Mouse (Mus musculus): Measurements from ENCODE around the gene Kidins220. TPM values are rescaled to one million over a fixed set of nuclear protein-coding genes. Genes with fewer than 3 reads are reported as not detected.

The Kidins220 gene
- polyA plus RNA-seq, 1 experiment from 2014 or later, result 41.5 TPM

- Histone ChIP-seq H3K9me3 (ENCODE audit: control insufficient read depth, low read depth, low read length) (no peaks in the 10 kb centered on the region), H3K27ac (ENCODE audit: low read length) (no peak overlapping the region), H3K36me3 (ENCODE audit: control insufficient read depth, insufficient read depth, low read length) (no peaks in the 10 kb centered on the region), H3K9ac (replicated peaks; ENCODE audit: low read depth, low read length) (no peak overlapping the region), H3K4me2 (replicated peaks; ENCODE audit: low read depth, low read length) (no peak overlapping the region), H3K27me3 (ENCODE audit: control insufficient read depth, insufficient read depth, low read length) (no peaks in the 10 kb centered on the region), H3K4me1 (ENCODE audit: control insufficient read depth, insufficient read depth, low read length) (no peaks in the 10 kb centered on the region), H3K4me3 (ENCODE audit: low read depth, low read length) (no peak overlapping the region)
- 83% methylated on average over 3 of the region's 3 CpGs for WGBS
- ATAC-seq (ENCODE audit: insufficient number of reproducible peaks, insufficient read depth, low FRiP score, low read depth), result no peak
Observed at GRCm38 (mm10) chr12:24933996-24934395, 40.7 kb upstream of the Kidins220 start.

DNA sequence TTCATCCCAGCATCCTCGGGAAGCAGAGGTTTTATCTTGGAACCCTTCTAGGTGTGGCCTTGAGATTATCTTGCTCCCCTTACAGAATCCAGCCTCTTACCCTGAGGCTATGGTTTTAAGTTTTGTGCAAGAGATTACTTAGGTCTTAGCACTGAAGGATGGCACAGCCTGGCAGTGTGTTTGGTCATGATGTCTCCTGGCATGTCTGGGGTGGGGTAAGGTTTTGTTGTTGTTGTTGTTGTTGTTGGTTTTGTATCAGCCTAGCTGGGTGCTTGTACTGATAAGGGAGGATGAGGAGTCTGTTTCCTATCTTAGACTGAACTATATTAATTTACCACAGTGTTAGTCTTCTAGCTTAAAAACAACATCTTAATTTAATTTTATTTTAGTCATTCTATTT lies 38.4 kb upstream of the Kidins220 start:
- Histone ChIP-seq H3K4me3 (ENCODE audit: low read depth, low read length) (no peak overlapping the region), H3K9me3 (ENCODE audit: control insufficient read depth, low read depth, low read length) (no peaks in the 10 kb centered on the region), H3K27me3 (ENCODE audit: control insufficient read depth, insufficient read depth, low read length) (no peaks in the 10 kb centered on the region), H3K36me3 (ENCODE audit: control insufficient read depth, insufficient read depth, low read length) (peaks cover 5% of the 10 kb centered on the region), H3K9ac (replicated peaks; ENCODE audit: low read depth, low read length) (no peak overlapping the region), H3K4me2 (replicated peaks; ENCODE audit: low read depth, low read length) (no peak overlapping the region), H3K4me1 (ENCODE audit: control insufficient read depth, insufficient read depth, low read length) (no peaks in the 10 kb centered on the region), H3K27ac (ENCODE audit: low read length) (no peak overlapping the region)
- 41% methylated on average over 1 of the region's 1 CpGs for WGBS
- no peak for ATAC-seq (ENCODE audit: insufficient number of reproducible peaks, insufficient read depth, low FRiP score, low read depth)

- no peak for ATAC-seq (ENCODE audit: insufficient number of reproducible peaks, insufficient read depth, low FRiP score, low read depth)
- Histone ChIP-seq H3K27me3 (ENCODE audit: control insufficient read depth, insufficient read depth, low read length) (no peaks in the 10 kb centered on the region), H3K36me3 (ENCODE audit: control insufficient read depth, insufficient read depth, low read length) (peaks cover 12% of the 10 kb centered on the region), H3K9me3 (ENCODE audit: control insufficient read depth, low read depth, low read length) (no peaks in the 10 kb centered on the region), H3K4me3 (ENCODE audit: low read depth, low read length) (no peak overlapping the region), H3K4me1 (ENCODE audit: control insufficient read depth, insufficient read depth, low read length) (no peaks in the 10 kb centered on the region), H3K9ac (replicated peaks; ENCODE audit: low read depth, low read length) (no peak overlapping the region), H3K27ac (ENCODE audit: low read length) (no peak overlapping the region), H3K4me2 (replicated peaks; ENCODE audit: low read depth, low read length) (no peak overlapping the region)
- 94% methylated on average over 8 of the region's 8 CpGs for WGBS
Observed at GRCm38 (mm10) chr12:24939372-24939771, 35.4 kb upstream of the Kidins220 start.

DNA sequence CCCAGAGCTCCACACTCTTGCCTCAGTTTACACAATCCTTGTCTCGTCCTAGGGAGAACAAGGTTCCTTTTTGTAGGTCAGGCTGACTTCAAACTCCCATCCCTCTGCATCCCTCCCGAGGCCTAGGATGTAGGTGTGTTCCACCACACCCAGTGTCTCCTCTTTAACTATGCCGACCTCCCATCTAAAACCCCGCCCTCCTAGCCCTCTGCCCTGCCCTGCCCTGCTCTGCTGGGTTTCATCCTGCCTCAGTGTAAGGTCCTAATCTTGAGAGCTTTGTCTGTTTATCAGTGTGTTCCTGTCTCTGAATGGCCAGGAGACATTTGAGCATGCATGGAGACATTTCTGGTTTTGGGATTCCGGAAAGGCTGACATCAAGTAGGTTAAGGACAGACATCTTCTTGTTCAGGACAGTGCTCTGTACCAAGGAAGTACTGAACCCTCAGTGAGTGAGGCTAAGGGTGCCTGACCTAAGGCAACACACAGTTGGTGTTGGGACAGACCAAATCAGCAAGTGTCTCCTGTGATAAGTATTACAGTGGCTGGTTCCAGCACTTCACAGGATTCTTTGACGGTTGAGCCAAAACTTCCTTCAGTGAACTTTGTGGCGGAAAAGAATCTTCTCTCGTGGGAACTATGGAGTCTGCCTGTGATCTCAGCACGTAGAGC lies 32.0 kb upstream of the Kidins220 start:
- Histone ChIP-seq H3K36me3 (ENCODE audit: control insufficient read depth, insufficient read depth, low read length) (peaks cover 17% of the 10 kb centered on the region), H3K4me2 (replicated peaks; ENCODE audit: low read depth, low read length) (no peak overlapping the region), H3K4me1 (ENCODE audit: control insufficient read depth, insufficient read depth, low read length) (no peaks in the 10 kb centered on the region), H3K4me3 (ENCODE audit: low read depth, low read length) (no peak overlapping the region), H3K9ac (replicated peaks; ENCODE audit: low read depth, low read length) (no peak overlapping the region), H3K27me3 (ENCODE audit: control insufficient read depth, insufficient read depth, low read length) (no peaks in the 10 kb centered on the region), H3K9me3 (ENCODE audit: control insufficient read depth, low read depth, low read length) (no peaks in the 10 kb centered on the region), H3K27ac (ENCODE audit: low read length) (no peak overlapping the region)
- ATAC-seq (ENCODE audit: insufficient number of reproducible peaks, insufficient read depth, low FRiP score, low read depth), result no peak; the same call in 1 of the 2 replicates
- WGBS, result 82% methylated on average over 9 of the region's 9 CpGs

DNA sequence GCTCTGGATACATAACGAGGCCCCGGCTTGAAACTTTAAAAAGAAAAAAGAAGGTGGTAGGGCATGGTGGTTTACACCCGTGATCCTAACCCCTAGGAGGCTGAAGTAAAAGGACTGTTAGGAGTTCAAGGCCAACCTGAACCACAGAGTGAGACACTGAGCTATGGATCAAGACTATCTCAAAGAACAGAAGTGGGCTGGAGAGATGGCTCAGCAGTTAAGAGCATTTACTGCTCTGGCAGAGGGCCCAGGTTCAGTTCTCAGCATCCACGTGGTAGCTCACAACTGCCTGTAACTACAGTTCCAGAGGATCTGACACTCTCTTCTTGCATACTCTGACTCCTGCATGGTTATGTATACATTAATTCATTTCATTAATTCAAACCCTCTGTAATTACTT lies 31.3 kb upstream of the Kidins220 start:
- no peak overlapping the region for H3K27ac ChIP-seq (ENCODE audit: low read length)
- H3K4me3 ChIP-seq (ENCODE audit: low read depth, low read length), result no peak overlapping the region
- no peaks in the 10 kb centered on the region for H3K4me1 ChIP-seq (ENCODE audit: control insufficient read depth, insufficient read depth, low read length)
- ATAC-seq (ENCODE audit: insufficient number of reproducible peaks, insufficient read depth, low FRiP score, low read depth), result no peak
- H3K36me3 ChIP-seq (ENCODE audit: control insufficient read depth, insufficient read depth, low read length), result peaks cover 17% of the 10 kb centered on the region
- H3K9me3 ChIP-seq (ENCODE audit: control insufficient read depth, low read depth, low read length), result no peaks in the 10 kb centered on the region
- no peaks in the 10 kb centered on the region for H3K27me3 ChIP-seq (ENCODE audit: control insufficient read depth, insufficient read depth, low read length)
- 86% methylated on average over 4 of the region's 4 CpGs for WGBS
- H3K4me2 ChIP-seq (replicated peaks; ENCODE audit: low read depth, low read length), result no peak overlapping the region
- H3K9ac ChIP-seq (replicated peaks; ENCODE audit: low read depth, low read length), result no peak overlapping the region

- Histone ChIP-seq H3K27ac (ENCODE audit: low read length) (no peak overlapping the region), H3K4me3 (ENCODE audit: low read depth, low read length) (no peak overlapping the region), H3K36me3 (ENCODE audit: control insufficient read depth, insufficient read depth, low read length) (peaks cover 17% of the 10 kb centered on the region), H3K4me1 (ENCODE audit: control insufficient read depth, insufficient read depth, low read length) (no peaks in the 10 kb centered on the region), H3K27me3 (ENCODE audit: control insufficient read depth, insufficient read depth, low read length) (no peaks in the 10 kb centered on the region), H3K9ac (replicated peaks; ENCODE audit: low read depth, low read length) (no peak overlapping the region), H3K4me2 (replicated peaks; ENCODE audit: low read depth, low read length) (no peak overlapping the region), H3K9me3 (ENCODE audit: control insufficient read depth, low read depth, low read length) (no peaks in the 10 kb centered on the region)
- no peak for ATAC-seq (ENCODE audit: insufficient number of reproducible peaks, insufficient read depth, low FRiP score, low read depth)
- WGBS, result 86% methylated on average over 7 of the region's 7 CpGs
Observed at GRCm38 (mm10) chr12:24944597-24944996, 30.1 kb upstream of the Kidins220 start.

DNA sequence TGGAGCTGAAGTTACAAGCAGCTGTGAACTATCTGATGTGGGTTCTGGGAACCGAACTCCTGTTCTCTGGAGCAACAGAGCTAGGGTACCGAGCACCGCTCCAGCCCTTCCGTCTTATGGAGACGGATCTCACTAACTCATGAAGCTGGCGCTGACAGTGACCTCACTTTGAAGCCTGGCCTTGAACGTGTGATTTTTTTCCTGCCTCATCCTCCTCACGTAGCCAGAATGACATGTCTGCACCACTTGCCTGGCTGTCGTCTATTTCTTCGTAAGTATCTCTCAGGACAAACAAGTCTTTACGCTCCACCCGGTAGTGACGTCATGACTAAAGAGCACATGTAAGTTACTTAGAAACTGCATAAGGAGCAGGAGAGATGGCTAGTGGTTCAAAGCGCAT lies 27.7 kb upstream of the Kidins220 start:
- no peak overlapping the region for H3K9ac ChIP-seq (replicated peaks; ENCODE audit: low read depth, low read length)
- H3K27me3 ChIP-seq (ENCODE audit: control insufficient read depth, insufficient read depth, low read length), result no peaks in the 10 kb centered on the region
- no peak overlapping the region for H3K4me2 ChIP-seq (replicated peaks; ENCODE audit: low read depth, low read length)
- H3K4me3 ChIP-seq (ENCODE audit: low read depth, low read length), result no peak overlapping the region
- H3K9me3 ChIP-seq (ENCODE audit: control insufficient read depth, low read depth, low read length), result no peaks in the 10 kb centered on the region
- no peaks in the 10 kb centered on the region for H3K4me1 ChIP-seq (ENCODE audit: control insufficient read depth, insufficient read depth, low read length)
- ATAC-seq (ENCODE audit: insufficient number of reproducible peaks, insufficient read depth, low FRiP score, low read depth), result no peak
- peaks cover 14% of the 10 kb centered on the region for H3K36me3 ChIP-seq (ENCODE audit: control insufficient read depth, insufficient read depth, low read length)
- WGBS, result 91% methylated on average over 14 of the region's 14 CpGs
- no peak overlapping the region for H3K27ac ChIP-seq (ENCODE audit: low read length)

DNA sequence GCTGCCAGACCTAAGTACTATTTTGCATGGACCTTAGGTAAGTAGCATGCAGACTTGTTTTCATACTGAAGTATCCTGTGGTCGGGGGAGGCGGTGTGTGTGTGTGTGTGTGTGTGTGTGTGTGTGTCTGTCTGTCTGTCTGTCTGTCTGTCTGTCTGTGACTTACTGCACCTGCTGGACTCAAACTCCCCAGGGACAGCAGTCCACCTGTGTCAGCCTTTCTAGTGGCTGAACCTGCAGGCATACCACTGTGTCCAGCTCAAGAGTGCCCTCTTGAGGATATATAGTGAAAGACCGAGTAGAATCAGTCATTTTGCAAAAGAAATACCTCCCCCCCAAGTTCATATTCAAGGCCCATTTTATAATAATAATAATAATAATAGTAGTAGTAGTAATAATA lies 26.4 kb upstream of the Kidins220 start:
- ATAC-seq (ENCODE audit: insufficient number of reproducible peaks, insufficient read depth, low FRiP score, low read depth), result peak; percentile 49; the same call in 1 of the 2 replicates
- Histone ChIP-seq H3K27me3 (ENCODE audit: control insufficient read depth, insufficient read depth, low read length) (no peaks in the 10 kb centered on the region), H3K27ac (ENCODE audit: low read length) (no peak overlapping the region), H3K9me3 (ENCODE audit: control insufficient read depth, low read depth, low read length) (no peaks in the 10 kb centered on the region), H3K4me1 (ENCODE audit: control insufficient read depth, insufficient read depth, low read length) (no peaks in the 10 kb centered on the region), H3K36me3 (ENCODE audit: control insufficient read depth, insufficient read depth, low read length) (peaks cover 20% of the 10 kb centered on the region), H3K4me3 (ENCODE audit: low read depth, low read length) (no peak overlapping the region), H3K4me2 (replicated peaks; ENCODE audit: low read depth, low read length) (no peak overlapping the region), H3K9ac (replicated peaks; ENCODE audit: low read depth, low read length) (no peak overlapping the region)
- WGBS, result 65% methylated on average over 3 of the region's 3 CpGs
